Mouse (Mus musculus) kidney, adult 2 months (tissue): Measurements from ENCODE around the gene Anp32a. TPM values are rescaled to one million over a fixed set of nuclear protein-coding genes. Genes with fewer than 3 reads are reported as not detected.

Experiments used
- DNase-seq: peaks from one replicate; pipeline ENCODE4 v3.0.0; 2021
- H3K27ac ChIP-seq: fragments of 200-500 bp; 2 replicates; pipeline ENCODE4 v1.5.1; 2012; ENCODE audit warnings: low read depth, low read length, control low read depth, inconsistent platforms; ENCODE audit not compliant: insufficient read depth
- H3K27me3 ChIP-seq: fragments of 200-500 bp; replicated peaks from 2 replicates; pipeline ENCODE4 v1.6.1; 2012; ENCODE audit warnings: mild to moderate bottlenecking, moderate library complexity, low read length, inconsistent platforms; ENCODE audit not compliant: control insufficient read depth, insufficient read depth
- H3K36me3 ChIP-seq: fragments of 200-500 bp; 2 replicates; pipeline ENCODE4 v1.6.1; 2012; ENCODE audit warnings: mild to moderate bottlenecking, moderate library complexity, low read length, inconsistent platforms; ENCODE audit not compliant: control insufficient read depth, insufficient read depth
- H3K4me1 ChIP-seq: fragments of 200-500 bp; 2 replicates; pipeline ENCODE4 v1.6.1; 2011; ENCODE audit warnings: low read length; ENCODE audit not compliant: control insufficient read depth, insufficient read depth
- H3K4me3 ChIP-seq: fragments of 200-500 bp; 2 replicates; pipeline ENCODE4 v1.5.1; 2011; ENCODE audit warnings: mild to moderate bottlenecking, low read depth, low read length, control low read depth; ENCODE audit not compliant: insufficient read depth
- CTCF ChIP-seq: fragments of 200-500 bp; conservative IDR thresholded peaks from 2 replicates; pipeline ENCODE4 v1.5.1; 2011; ENCODE audit warnings: low read depth, mild to moderate bottlenecking, control low read depth, low read length, moderate library complexity, mixed read lengths; ENCODE audit not compliant: insufficient read depth, insufficient read length
- POLR2A ChIP-seq: fragments of 200-500 bp; IDR thresholded peaks from one replicate; pipeline ENCODE4 v1.6.1; 2011; ENCODE audit warnings: low read depth, low read length, control low read depth
- WGBS: fragments of 180-500 bp; shearing (Covaris S2); methylation state at CpG from one replicate; pipeline ENCODE4 v1.1.7; 2018; 5-methylcytosine and 5-hydroxymethylcytosine counted together
- polyA plus RNA-seq: library from polyadenylated mRNA; depleted of rRNA; stranded (reverse); fragments of >200 nt; gene quantifications from 2 replicates; pipeline ENCODE4 v1.2.3, GENCODE M21; 2012

Anp32a gene
- polyA plus RNA-seq, 1 experiment, result 61.3 TPM

DNA sequence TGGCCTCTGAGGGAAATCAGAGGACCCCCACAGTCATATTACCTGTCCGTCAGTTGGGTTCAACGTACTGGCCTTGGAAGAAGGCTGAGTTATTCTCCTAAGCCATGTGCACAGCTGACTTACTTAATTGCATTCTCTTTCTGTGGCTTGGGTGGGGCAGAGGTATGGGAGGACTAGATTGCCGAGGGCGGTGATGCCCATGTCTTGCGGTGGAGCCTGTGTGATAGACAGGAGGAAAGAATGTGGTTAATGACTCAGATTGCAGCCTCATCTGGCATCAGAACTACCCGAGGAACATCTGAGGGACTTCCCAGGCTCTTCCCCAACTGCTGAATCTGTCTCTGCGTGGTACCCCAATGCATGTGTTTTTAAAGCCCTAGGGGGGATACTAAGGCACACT lies 12.7 kb downstream of the Anp32a start:
- peaks cover 43% of the 10 kb centered on the region for H3K4me1 ChIP-seq
- no peak for DNase-seq
- TF ChIP-seq CTCF (no peak), POLR2A (no peak)
- WGBS, result 69% methylated on average over 7 of the region's 7 CpGs
- H3K27me3 ChIP-seq, result no peaks in the 10 kb centered on the region
- H3K27ac ChIP-seq, result no peak overlapping the region
- no peaks in the 10 kb centered on the region for H3K36me3 ChIP-seq
- H3K4me3 ChIP-seq, result no peak overlapping the region

DNA sequence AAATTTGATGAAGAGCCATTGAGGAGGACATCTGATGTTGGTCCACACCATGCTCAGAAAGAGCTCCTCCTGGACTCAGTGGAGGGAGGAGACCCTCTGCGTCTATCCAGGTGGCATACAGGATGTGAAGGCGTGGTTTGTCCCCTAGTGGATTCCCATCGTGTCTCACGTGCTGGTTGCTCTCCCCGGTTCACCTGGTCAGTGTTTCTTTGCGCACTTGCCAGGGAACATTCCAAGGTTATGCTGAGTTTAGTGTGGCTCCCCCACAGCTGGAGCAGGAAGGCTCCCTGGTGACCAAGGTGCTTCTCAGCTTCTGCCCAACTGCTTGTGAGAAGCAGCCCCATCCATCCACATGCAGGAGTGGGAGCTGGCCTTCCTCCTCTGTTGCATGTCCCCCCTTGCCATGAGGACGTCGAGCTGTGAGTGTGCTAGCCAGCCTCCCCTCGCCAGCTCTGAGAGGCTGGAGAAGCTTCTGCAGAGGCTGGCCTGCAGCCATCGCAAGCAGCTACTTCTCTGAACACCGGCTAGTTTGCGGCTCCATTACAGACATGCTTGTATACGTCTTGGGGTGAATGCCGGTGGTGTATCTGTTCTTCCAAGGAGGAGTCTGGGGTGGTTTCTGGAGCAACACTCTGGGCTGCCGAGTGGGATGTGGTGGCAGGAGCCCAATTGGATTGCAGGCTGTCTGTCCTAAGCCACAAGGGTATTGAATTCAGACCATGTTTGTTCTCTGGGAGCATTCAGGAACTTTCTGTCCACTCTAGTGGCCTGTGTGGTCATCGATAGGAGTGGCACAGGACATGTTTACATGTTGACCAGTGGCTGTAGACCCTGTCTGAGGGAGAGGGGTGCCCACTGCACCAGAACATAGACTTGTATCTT lies 14.0 kb downstream of the Anp32a start:
- DNase-seq, result peak; percentile 69

DNA sequence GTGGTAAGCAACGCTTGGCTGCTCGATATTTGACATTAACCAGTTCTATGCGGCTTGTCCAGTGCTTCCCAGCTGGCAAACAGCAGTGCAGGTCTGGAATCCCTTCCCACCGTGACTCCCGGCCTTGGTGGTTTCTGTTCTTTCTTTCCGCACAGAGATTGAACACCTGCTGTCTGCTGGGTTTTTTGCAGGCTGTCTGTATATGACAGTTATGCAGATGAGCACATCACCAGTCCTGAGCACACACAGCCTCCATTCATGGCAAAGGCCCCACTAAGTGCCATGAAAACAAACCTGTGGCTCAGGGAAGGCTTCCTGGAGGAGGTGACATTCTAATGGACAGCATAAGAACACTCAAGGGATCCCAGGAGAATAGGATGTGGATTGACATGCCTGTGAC lies 14.7 kb downstream of the Anp32a start:
- TF ChIP-seq POLR2A (no peak), CTCF (no peak)
- DNase-seq, result no peak
- Histone ChIP-seq H3K4me3 (no peak overlapping the region), H3K27me3 (no peaks in the 10 kb centered on the region), H3K27ac (no peak overlapping the region), H3K36me3 (no peaks in the 10 kb centered on the region), H3K4me1 (peaks cover 35% of the 10 kb centered on the region)
- WGBS, result 53% methylated on average over 6 of the region's 6 CpGs

More for the DNA sequence above, 14.0 kb downstream of the Anp32a start:
- Histone ChIP-seq H3K27me3 (no peaks in the 10 kb centered on the region), H3K4me3 (no peak overlapping the region), H3K27ac (peak overlapping the region; percentile 20), H3K4me1 (peaks cover 37% of the 10 kb centered on the region), H3K36me3 (no peaks in the 10 kb centered on the region)
- TF ChIP-seq CTCF, result no peak
- no peak for TF ChIP-seq POLR2A
- WGBS, result 38% methylated on average over 16 of the region's 16 CpGs

DNA sequence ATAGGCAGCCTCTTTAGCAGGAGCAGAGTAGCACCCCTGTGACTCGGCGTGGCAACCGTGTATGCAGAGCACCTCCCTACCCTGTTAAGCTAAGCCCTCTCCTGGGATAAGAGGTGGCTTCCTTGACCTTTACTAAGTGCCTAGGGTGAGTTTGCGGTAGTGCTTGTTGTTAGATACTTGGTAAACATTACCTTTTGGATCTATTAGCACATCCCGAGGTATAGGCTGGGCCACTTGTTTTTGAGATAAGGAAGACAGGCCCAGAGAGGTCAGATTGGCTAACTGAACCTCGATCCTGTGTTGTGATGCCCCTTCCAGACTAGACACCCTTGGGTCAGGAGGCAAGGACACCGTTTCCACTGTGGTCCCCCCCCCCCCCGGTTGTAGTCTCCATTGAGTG lies 16.5 kb downstream of the Anp32a start:
- no peaks in the 10 kb centered on the region for H3K36me3 ChIP-seq
- no peak overlapping the region for H3K27ac ChIP-seq
- H3K27me3 ChIP-seq, result no peaks in the 10 kb centered on the region
- H3K4me1 ChIP-seq, result peaks cover 41% of the 10 kb centered on the region
- 70% methylated on average over 8 of the region's 8 CpGs for WGBS
- no peak for DNase-seq
- no peak overlapping the region for H3K4me3 ChIP-seq
- no peak for TF ChIP-seq CTCF

DNA sequence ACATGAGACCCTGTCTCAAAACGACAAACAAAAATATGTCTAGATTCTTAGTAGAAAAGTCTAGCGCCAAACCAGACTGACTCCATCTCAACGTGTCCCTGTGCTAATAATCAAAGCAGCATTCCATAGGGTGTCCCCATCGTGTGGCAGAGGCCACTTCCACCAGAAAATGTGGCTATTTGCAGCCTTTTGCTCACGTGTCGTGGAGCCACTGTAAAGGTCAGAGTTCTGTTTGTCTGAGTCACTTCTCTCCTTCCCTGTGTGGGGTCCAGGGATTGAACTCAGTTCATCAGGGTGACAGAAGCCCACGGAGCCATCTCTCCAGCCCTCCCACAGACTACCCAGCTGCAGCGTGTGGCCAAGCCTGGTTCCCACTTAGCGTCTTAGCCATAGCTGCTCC lies 17.8 kb downstream of the Anp32a start:
- Histone ChIP-seq H3K27ac (no peak overlapping the region), H3K4me1 (peaks cover 40% of the 10 kb centered on the region), H3K36me3 (no peaks in the 10 kb centered on the region), H3K27me3 (no peaks in the 10 kb centered on the region), H3K4me3 (no peak overlapping the region)
- no peak for TF ChIP-seq CTCF
- no peak for TF ChIP-seq POLR2A
- DNase-seq, result no peak
- 58% methylated on average over 9 of the region's 9 CpGs for WGBS

DNA sequence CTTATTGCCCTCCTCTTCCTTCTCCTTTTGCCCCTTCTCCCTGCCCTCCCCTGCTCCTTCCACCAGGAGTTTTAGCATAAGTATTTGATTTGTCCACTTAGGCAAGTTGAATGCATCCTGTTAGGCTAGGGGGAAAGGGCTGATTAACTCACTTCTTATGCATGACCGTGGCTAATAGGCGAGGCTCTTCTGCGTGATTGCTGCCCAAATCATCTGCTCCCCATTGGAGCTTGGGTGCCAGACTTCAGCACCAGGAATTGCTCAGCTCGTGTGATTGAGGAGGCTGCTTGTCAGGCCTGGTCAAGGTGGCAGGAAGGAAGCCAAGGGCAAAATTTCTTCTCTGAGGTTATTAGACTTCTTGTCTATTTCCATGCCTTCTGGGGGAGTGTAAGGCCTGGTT lies 19.8 kb downstream of the Anp32a start:
- TF ChIP-seq CTCF (no peak), POLR2A (no peak)
- WGBS, result 18% methylated on average over 4 of the region's 4 CpGs
- H3K4me1 ChIP-seq, result peaks cover 39% of the 10 kb centered on the region
- H3K36me3 ChIP-seq, result no peaks in the 10 kb centered on the region
- no peaks in the 10 kb centered on the region for H3K27me3 ChIP-seq
- no peak for DNase-seq
- H3K27ac ChIP-seq, result peak overlapping the region; percentile 37
- no peak overlapping the region for H3K4me3 ChIP-seq

DNA sequence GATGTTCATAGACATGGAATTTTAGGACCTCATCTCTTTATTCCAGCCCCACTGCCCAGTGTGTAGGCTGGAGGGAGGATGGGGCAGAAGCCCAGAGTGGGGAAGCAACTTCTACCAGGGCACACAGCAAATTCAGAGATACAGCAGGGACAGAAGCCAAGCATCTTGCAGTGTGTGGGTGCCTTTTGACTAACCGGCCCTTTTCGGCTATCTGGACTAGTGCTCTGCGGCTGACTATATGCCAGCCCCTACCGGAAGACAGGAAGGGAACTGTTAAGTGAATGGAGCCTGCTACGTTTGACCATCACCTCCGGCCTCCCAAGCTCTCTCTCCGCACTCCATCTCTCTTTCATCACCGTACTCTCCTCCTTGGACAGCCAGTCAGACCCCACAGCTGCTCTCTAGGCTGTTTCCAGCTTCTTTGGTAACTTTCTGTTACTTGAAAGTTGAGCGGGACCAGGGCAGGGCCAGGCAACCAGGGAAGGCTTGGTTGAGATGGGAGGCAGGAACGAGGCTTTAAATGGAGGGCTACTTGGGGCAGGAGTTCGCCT lies 21.8 kb downstream of the Anp32a start:
- Histone ChIP-seq H3K4me3 (no peak overlapping the region), H3K27me3 (no peaks in the 10 kb centered on the region), H3K27ac (no peak overlapping the region), H3K36me3 (no peaks in the 10 kb centered on the region), H3K4me1 (peaks cover 54% of the 10 kb centered on the region)
- 60% methylated on average over 11 of the region's 11 CpGs for WGBS
- no peak for DNase-seq
- TF ChIP-seq CTCF (no peak), POLR2A (no peak)
